Mouse (Mus musculus) testis, adult 2 months (tissue): ENCODE results near the gene Ptprb. TPM values are rescaled to one million over a fixed set of nuclear protein-coding genes. Genes with fewer than 3 reads are reported as not detected.

ENCODE experiments used
- H3K27ac ChIP-seq: fragments of 200-500 bp; 2 replicates; pipeline ENCODE4 v1.5.1; 2012; ENCODE audit warnings: low read depth, low read length; ENCODE audit not compliant: control insufficient read depth, insufficient read depth
- H3K27me3 ChIP-seq: fragments of 200-500 bp; 2 replicates; pipeline ENCODE4 v1.6.1; 2012; ENCODE audit warnings: mild to moderate bottlenecking, low read length, moderate library complexity; ENCODE audit not compliant: control insufficient read depth, insufficient read depth
- H3K36me3 ChIP-seq: fragments of 200-500 bp; 2 replicates; pipeline ENCODE4 v1.6.1; 2012; ENCODE audit warnings: mild to moderate bottlenecking, low read length; ENCODE audit not compliant: control insufficient read depth, insufficient read depth
- H3K4me1 ChIP-seq: fragments of 200-500 bp; 2 replicates; pipeline ENCODE4 v1.6.1; 2012; ENCODE audit warnings: low read length; ENCODE audit not compliant: control insufficient read depth, insufficient read depth
- H3K4me3 ChIP-seq: fragments of 200-500 bp; 2 replicates; pipeline ENCODE4 v1.5.1; 2012; ENCODE audit warnings: low read depth, mild to moderate bottlenecking, low read length, moderate library complexity, mixed read lengths; ENCODE audit not compliant: control insufficient read depth
- CTCF ChIP-seq: fragments of 200-500 bp; IDR thresholded peaks from 2 replicates; pipeline ENCODE4 v1.5.1; 2012; ENCODE audit warnings: low read depth, mild to moderate bottlenecking, inconsistent platforms, low read length, moderate library complexity; ENCODE audit not compliant: control insufficient read depth, insufficient read depth, insufficient replicate concordance
- POLR2A ChIP-seq: fragments of 200-500 bp; IDR thresholded peaks from 2 replicates; pipeline ENCODE4 v1.6.1; 2012; ENCODE audit warnings: low read depth, mild to moderate bottlenecking, inconsistent platforms, low read length, moderate library complexity; ENCODE audit not compliant: control insufficient read depth
- polyA plus RNA-seq: library from polyadenylated mRNA; depleted of rRNA; stranded (reverse); fragments of >200 nt; gene quantifications from 2 replicates; pipeline ENCODE4 v1.2.3, GENCODE M21; 2012

The Ptprb gene
- polyA plus RNA-seq, 1 experiment = 1.0 TPM

DNA sequence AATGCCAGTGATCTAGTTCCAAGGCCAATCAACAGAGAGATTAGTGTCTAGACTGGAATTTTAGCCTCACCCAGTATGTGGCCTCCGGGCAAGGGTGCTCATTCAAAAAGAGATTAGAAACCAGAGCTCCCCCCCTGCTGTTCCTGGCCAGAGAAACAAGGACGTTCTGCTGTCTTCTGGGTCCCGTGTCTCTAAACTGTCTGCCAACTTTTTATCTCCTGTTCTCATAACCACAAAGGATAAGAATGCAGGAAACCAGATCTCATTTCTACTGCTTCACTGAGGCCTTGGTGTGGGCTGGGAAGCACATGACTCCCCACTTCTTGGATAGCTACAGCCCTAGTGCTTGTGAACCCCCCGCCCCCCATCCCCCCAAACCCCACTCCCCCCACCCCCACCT lies 119.3 kb downstream of the Ptprb start:
- TF ChIP-seq POLR2A = no peak
- Histone ChIP-seq H3K4me3 (no peak overlapping the region), H3K27ac (no peak overlapping the region), H3K4me1 (peaks cover 9% of the 10 kb centered on the region), H3K27me3 (no peaks in the 10 kb centered on the region), H3K36me3 (no peaks in the 10 kb centered on the region)

- Histone ChIP-seq H3K36me3 (no peaks in the 10 kb centered on the region), H3K27ac (no peak overlapping the region), H3K4me3 (no peak overlapping the region), H3K27me3 (no peaks in the 10 kb centered on the region), H3K4me1 (peaks cover 9% of the 10 kb centered on the region)
- TF ChIP-seq POLR2A (no peak), CTCF (no peak)
Observed at GRCm38 (mm10) chr10:116396279-116396678, 121.0 kb downstream of the Ptprb start.

DNA sequence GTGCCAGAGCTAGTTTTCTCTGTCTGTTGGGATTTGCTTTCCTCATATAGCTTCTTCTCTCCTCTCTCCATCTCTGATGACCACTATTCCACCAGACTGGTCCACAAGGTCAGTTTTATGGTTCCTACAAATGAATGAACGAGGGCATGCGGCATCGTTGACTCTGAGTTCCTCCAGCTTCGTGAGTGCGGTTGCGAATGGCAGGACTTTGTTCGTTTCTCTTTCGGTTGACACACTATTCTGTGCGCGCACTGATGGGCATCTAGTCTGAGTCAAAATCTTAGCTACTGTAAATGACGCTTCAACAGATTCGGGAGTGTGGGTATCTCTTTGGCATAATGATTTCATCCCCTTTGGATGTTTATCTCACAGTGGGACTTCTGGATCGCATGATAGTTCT lies 121.6 kb downstream of the Ptprb start:
- no peaks in the 10 kb centered on the region for H3K36me3 ChIP-seq
- no peak overlapping the region for H3K27ac ChIP-seq
- TF ChIP-seq CTCF (no peak), POLR2A (no peak)
- peaks cover 9% of the 10 kb centered on the region for H3K4me1 ChIP-seq
- no peaks in the 10 kb centered on the region for H3K27me3 ChIP-seq
- H3K4me3 ChIP-seq = no peak overlapping the region

- Histone ChIP-seq H3K27ac (no peak overlapping the region), H3K4me1 (peaks cover 9% of the 10 kb centered on the region), H3K4me3 (peak overlapping the region; percentile 54), H3K27me3 (no peaks in the 10 kb centered on the region), H3K36me3 (no peaks in the 10 kb centered on the region)
- TF ChIP-seq POLR2A = no peak
- TF ChIP-seq CTCF = no peak
Observed at GRCm38 (mm10) chr10:116397573-116397972, 122.2 kb downstream of the Ptprb start.

- no peak for TF ChIP-seq POLR2A
- no peak for TF ChIP-seq CTCF
- H3K4me1 ChIP-seq = peaks cover 9% of the 10 kb centered on the region
- no peaks in the 10 kb centered on the region for H3K36me3 ChIP-seq
- no peaks in the 10 kb centered on the region for H3K27me3 ChIP-seq
- no peak overlapping the region for H3K27ac ChIP-seq
- H3K4me3 ChIP-seq = no peak overlapping the region
Observed at GRCm38 (mm10) chr10:116397973-116398372, 122.7 kb downstream of the Ptprb start.

GRCm38 (mm10) chr10:116402742-116403425 lies 127.6 kb downstream of the Ptprb start:
- no peaks in the 10 kb centered on the region for H3K36me3 ChIP-seq
- TF ChIP-seq CTCF = no peak
- no peak for TF ChIP-seq POLR2A
- H3K27ac ChIP-seq = no peak overlapping the region
- no peak overlapping the region for H3K4me3 ChIP-seq
- no peaks in the 10 kb centered on the region for H3K27me3 ChIP-seq
- peaks cover 5% of the 10 kb centered on the region for H3K4me1 ChIP-seq

DNA sequence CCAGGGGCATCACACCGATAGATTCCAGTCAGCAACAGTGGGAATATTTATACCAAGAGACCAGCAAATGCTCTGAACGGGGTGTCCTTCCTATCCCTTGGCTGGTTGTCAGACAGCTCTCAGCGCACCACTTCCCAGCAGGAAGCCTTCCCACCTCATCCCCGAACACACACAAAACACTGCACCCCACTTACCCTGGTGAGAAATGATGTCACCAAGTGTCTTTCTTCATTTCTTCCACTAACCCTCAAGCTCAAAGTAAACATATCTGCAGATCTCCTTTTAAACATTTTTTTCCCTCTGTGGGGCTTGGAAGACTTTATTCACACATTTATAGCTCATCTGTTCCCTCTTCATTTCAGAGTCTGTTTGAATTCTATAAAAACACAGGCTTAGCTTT lies 128.4 kb downstream of the Ptprb start:
- no peak for TF ChIP-seq POLR2A
- TF ChIP-seq CTCF = no peak
- H3K4me3 ChIP-seq = no peak overlapping the region
- no peaks in the 10 kb centered on the region for H3K27me3 ChIP-seq
- H3K27ac ChIP-seq = no peak overlapping the region
- no peaks in the 10 kb centered on the region for H3K36me3 ChIP-seq
- no peaks in the 10 kb centered on the region; the same call in 1 of the 2 replicates for H3K4me1 ChIP-seq
